Mouse (Mus musculus) liver, postnatal 0 days (tissue): ENCODE measurements around the gene Vsx2. TPM values are rescaled to one million over a fixed set of nuclear protein-coding genes. Genes with fewer than 3 reads are reported as not detected.
"Not testable (repeated sequence)": the region's sequence is repeated elsewhere in the genome, so short reads cannot be mapped to it uniquely, and the experiment has no call there.

Experiments used
- ATAC-seq: fragments of 200-750 bp; cut with Nextera tagmentation; 2 replicates; pipeline ENCODE4 v1.8.0; 2017; ENCODE audit warnings: mild to moderate bottlenecking, moderate library complexity
- DNase-seq: peaks from one replicate; pipeline ENCODE4 v3.0.0-alpha.2; 2016
- H3K27ac ChIP-seq: fragments of 300-500 bp; sonication (generic); 2 replicates; pipeline ENCODE4 v1.5.1; 2014; ENCODE audit warnings: antibody characterized with exemption, moderate library complexity, mild to moderate bottlenecking, low read depth
- H3K27me3 ChIP-seq: fragments of 300-500 bp; sonication (generic); 2 replicates; pipeline ENCODE4 v1.6.1; 2014; ENCODE audit warnings: low read length, control low read depth, mixed read lengths; ENCODE audit not compliant: insufficient read depth
- H3K36me3 ChIP-seq: fragments of 300-500 bp; sonication (generic); replicated peaks from 2 replicates; pipeline ENCODE4 v1.6.1; 2014; ENCODE audit warnings: mild to moderate bottlenecking, control low read depth, low read length, moderate library complexity, mixed read lengths; ENCODE audit not compliant: insufficient read depth
- H3K4me1 ChIP-seq: fragments of 300-500 bp; sonication (generic); 2 replicates; pipeline ENCODE4 v1.6.1; 2014; ENCODE audit warnings: antibody characterized with exemption, mild to moderate bottlenecking, control low read depth; ENCODE audit not compliant: insufficient read depth
- H3K4me2 ChIP-seq: fragments of 300-500 bp; sonication (generic); 2 replicates; pipeline ENCODE4 v1.6.1; 2014; ENCODE audit warnings: low read depth, mild to moderate bottlenecking, low read length, moderate library complexity, mixed read lengths
- H3K4me3 ChIP-seq: fragments of 300-500 bp; sonication (generic); 2 replicates; pipeline ENCODE4 v1.5.1; 2014; ENCODE audit warnings: low read depth, low read length
- H3K9ac ChIP-seq: fragments of 300-500 bp; sonication (generic); replicated peaks from 2 replicates; pipeline ENCODE4 v1.6.1; 2014; ENCODE audit warnings: mild to moderate bottlenecking, moderate library complexity
- H3K9me3 ChIP-seq: fragments of 300-500 bp; sonication (generic); 2 replicates; pipeline ENCODE4 v1.6.1; 2016; ENCODE audit warnings: mild to moderate bottlenecking, control low read depth, low read length, mixed read lengths
- CTCF ChIP-seq: sonication (generic); IDR thresholded peaks from 2 replicates; pipeline ENCODE4 v1.5.1; 2016; ENCODE audit warnings: antibody characterized with exemption, low read depth
- EP300 ChIP-seq: IDR thresholded peaks from 2 replicates; pipeline ENCODE4 v1.6.1; 2016; ENCODE audit warnings: antibody characterized with exemption, low read depth, mild to moderate bottlenecking
- WGBS: fragments of 180-500 bp; shearing (Covaris S2); extraction: QIAGEN DNeasy Blood & Tissue Kit; methylation state at CpG from one replicate; pipeline ENCODE4 v1.1.7; 2014; ENCODE audit not compliant: insufficient replicate concordance; 5-methylcytosine and 5-hydroxymethylcytosine counted together
- polyA plus RNA-seq: library from polyadenylated mRNA; unstranded; fragments of >200 nt; fragmentation: Nextera tagmentation; extraction: Ambion mirVana; gene quantifications from 2 replicates; pipeline ENCODE4 v1.2.1, GENCODE M21; 2015

Vsx2 gene
- polyA plus RNA-seq, 1 experiment from 2014 or later: not detected

GRCm38 (mm10) chr12:84531906-84532829, 37.4 kb upstream of the Vsx2 start:
- H3K27ac ChIP-seq: no peak overlapping the region
- H3K4me3 ChIP-seq: no peak overlapping the region
- 0 out of 2 replicates have a peak, but pooled peaks cover 3% of the 10 kb centered on the region for H3K36me3 ChIP-seq
- TF ChIP-seq EP300 (no peak), CTCF (no peak)
- no peak overlapping the region for H3K9ac ChIP-seq
- ATAC-seq (no peak), DNase-seq (no peak)
- H3K9me3 ChIP-seq: no peaks in the 10 kb centered on the region
- no peak overlapping the region for H3K4me2 ChIP-seq
- 84% methylated on average over 13 of the region's 13 CpGs for WGBS
- H3K27me3 ChIP-seq: no peaks in the 10 kb centered on the region
- 0 out of 2 replicates have a peak, but pooled peaks cover 3% of the 10 kb centered on the region for H3K4me1 ChIP-seq

DNA sequence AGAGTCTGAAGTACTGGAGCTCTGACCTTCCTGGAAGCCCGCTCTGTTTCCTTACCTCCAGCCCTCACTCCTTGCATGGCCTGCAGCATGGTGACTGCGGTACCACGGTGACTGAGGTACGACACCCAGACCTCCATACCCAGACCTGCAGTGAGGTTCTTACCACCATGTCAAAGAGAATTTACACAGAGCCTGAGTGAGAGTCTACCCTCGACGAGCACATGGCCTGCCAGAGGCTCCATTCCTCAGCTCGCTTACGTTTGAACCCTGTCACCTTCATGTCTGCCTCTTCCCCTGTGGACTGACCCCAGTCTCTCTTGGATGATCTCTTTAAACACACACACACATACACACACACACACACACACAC, 36.7 kb upstream of the Vsx2 start:
- 0 out of 2 replicates have a peak, but pooled peaks cover 3% of the 10 kb centered on the region for H3K36me3 ChIP-seq
- DNase-seq: no peak
- 92% methylated on average over 8 of the region's 8 CpGs for WGBS
- TF ChIP-seq CTCF (no peak), EP300 (no peak)
- no peaks in the 10 kb centered on the region for H3K9me3 ChIP-seq
- no peak overlapping the region for H3K4me2 ChIP-seq
- no peak overlapping the region for H3K4me3 ChIP-seq
- H3K9ac ChIP-seq: no peak overlapping the region
- no peak overlapping the region for H3K27ac ChIP-seq
- no peak for ATAC-seq
- no peaks in the 10 kb centered on the region for H3K27me3 ChIP-seq
- H3K4me1 ChIP-seq: 0 out of 2 replicates have a peak, but pooled peaks cover 3% of the 10 kb centered on the region

DNA sequence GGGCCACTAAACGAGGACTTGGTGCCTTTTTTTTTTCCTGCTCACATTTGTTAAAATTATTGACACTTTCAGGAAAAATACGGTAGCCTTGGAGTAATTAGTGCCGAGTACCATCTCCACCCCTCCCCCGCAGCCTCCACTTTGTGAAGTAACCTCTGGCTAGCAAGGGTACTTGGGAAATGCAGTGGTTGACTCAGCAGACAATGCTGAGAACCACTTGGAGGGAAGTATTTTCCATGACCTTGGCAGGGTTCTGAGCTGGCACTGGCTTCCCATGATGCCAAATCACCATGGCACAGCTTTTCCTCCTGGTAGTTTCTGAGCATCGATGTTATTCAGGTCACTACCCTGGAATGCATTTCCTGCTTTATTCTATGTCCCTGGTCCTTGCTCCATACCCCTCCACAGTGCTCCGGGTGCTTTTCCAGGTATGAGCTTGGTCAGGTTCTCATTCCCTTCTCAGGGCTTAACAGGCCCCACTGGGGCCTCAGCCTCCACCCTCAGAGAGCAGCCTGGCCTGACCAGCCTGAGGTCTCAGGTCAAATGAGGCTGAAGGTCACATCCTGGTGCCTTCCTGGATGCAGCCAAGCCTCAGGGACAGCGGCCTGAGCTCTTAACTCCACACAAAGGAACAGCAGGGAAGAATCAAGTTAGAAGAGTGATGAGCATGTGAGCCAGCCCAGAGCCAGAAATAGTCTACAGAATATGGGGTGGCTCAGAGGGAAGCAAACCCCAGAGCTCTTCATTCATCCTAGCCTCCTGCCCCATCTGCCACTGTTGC, 35.7 kb upstream of the Vsx2 start:
- Histone ChIP-seq H3K9me3 (no peaks in the 10 kb centered on the region), H3K4me1 (0 out of 2 replicates have a peak, but pooled peaks cover 3% of the 10 kb centered on the region), H3K4me2 (no peak overlapping the region), H3K36me3 (0 out of 2 replicates have a peak, but pooled peaks cover 3% of the 10 kb centered on the region), H3K9ac (no peak overlapping the region), H3K4me3 (no peak overlapping the region), H3K27ac (no peak overlapping the region), H3K27me3 (no peaks in the 10 kb centered on the region)
- ATAC-seq: no peak
- peak; percentile 32 for DNase-seq
- no peak for TF ChIP-seq CTCF
- no peak for TF ChIP-seq EP300
- 78% methylated on average over 7 of the region's 7 CpGs for WGBS

DNA sequence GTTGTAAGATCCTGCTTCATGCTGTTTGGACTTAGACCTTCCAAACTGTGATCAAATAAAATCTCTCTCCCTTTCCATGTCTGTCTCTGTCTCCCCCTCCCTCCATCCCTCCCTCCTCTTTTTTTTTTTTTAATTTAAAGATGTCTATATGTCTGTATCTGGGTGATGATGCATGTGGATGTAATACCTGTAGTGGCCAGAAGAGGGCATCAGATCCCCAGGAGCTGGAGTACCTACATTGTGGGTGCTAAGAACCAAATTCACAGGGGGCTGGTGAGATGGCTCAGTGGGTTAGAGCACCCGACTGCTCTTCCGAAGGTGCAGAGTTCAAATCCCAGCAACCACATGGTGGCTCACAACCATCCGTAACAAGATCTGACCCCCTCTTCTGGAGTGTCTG, 30.0 kb upstream of the Vsx2 start:
- H3K27ac ChIP-seq, H3K9ac ChIP-seq, H3K4me1 ChIP-seq, H3K27me3 ChIP-seq, H3K4me2 ChIP-seq, H3K4me3 ChIP-seq, H3K36me3 ChIP-seq, ATAC-seq, H3K9me3 ChIP-seq: not testable (repeated sequence)
- peak; percentile 36 for DNase-seq
- 91% methylated on average over 3 of the region's 3 CpGs for WGBS
- peak; percentile 66 for TF ChIP-seq CTCF

DNA sequence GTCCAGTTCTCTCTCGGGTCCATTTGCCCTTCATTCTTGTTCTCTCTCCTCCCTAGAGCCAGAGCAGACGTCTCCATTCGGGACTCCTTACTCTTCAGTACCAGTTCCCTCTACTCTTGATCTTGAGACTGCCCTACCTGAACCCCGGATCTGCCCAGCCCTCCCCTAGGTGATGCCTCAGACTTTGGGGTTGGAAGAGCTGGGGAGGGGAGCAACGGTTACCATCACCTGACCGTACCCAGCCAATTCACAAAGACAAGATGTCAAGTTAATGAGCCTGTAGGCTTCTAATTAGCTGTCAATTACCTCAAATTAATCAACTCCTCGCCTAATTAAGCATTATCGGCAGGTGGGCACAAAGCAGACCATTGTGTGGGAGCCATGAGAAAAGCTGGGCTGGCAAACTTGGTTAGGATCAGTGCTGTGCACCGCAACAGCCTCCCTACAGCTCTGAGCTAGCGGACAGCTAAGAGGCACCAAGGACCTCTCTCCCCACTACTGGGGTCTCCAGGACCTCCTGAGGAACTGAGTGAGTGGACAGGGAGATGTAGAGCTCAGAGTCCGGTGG, 28.1 kb upstream of the Vsx2 start:
- Histone ChIP-seq H3K4me3 (no peak overlapping the region), H3K4me2 (no peak overlapping the region), H3K9me3 (no peaks in the 10 kb centered on the region), H3K36me3 (no peaks in the 10 kb centered on the region), H3K27me3 (no peaks in the 10 kb centered on the region), H3K4me1 (no peaks in the 10 kb centered on the region), H3K27ac (no peak overlapping the region), H3K9ac (no peak overlapping the region)
- TF ChIP-seq EP300 (no peak), CTCF (no peak)
- WGBS: 80% methylated on average over 11 of the region's 11 CpGs
- ATAC-seq (no peak), DNase-seq (no peak)

GRCm38 (mm10) chr12:84546028-84546427, 23.5 kb upstream of the Vsx2 start:
- H3K4me3 ChIP-seq: no peak overlapping the region
- TF ChIP-seq EP300 (no peak), CTCF (peak; percentile 96)
- 0 out of 2 replicates have a peak, but pooled peaks have one; percentile 54 for ATAC-seq

More at GRCm38 (mm10) chr12:84546028-84546427, 23.5 kb upstream of the Vsx2 start:
- DNase-seq: peak; percentile 78
- H3K9ac ChIP-seq: no peak overlapping the region
- H3K4me2 ChIP-seq: no peak overlapping the region
- H3K9me3 ChIP-seq: no peaks in the 10 kb centered on the region
- WGBS: 5% methylated on average over 12 of the region's 12 CpGs
- H3K27me3 ChIP-seq: no peaks in the 10 kb centered on the region
- no peak overlapping the region for H3K27ac ChIP-seq
- no peaks in the 10 kb centered on the region for H3K36me3 ChIP-seq
- no peaks in the 10 kb centered on the region for H3K4me1 ChIP-seq
